ENCODE assay signal across 8 mouse cellular contexts in the genomic region with DNA sequence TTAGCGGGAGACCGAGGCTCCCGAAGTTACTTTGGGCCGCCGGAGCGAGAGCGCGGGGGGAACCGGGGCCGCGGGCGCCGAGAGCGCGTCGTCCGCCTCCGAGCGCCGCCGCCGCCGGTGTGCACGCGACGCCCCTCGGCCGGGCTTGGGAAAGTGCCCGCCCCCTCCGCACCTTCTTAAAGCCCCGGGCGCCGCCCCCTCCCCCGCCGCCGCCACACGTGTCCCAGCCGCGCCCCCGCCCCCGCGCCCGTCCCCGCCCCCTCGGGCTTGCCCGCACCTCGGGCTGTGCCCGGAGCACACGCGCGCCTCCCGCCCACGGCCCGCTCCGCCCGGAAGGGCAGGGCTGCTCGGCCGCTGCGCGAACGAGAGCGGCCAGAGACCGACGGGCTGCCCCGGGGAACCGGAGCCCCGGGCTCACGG. TPM values are rescaled to one million over a fixed set of nuclear protein-coding genes. Genes with fewer than 3 reads are reported as not detected.
A peak's percentile ranks its signal among the peaks of the same experiment; 100 is the strongest.
DNase-seq lines count a peak whose midpoint lies in the region; ATAC-seq and TF ChIP-seq lines count a peak whose summit lies in the region.

TSS of gene Reln (minus strand) at position 147 of the 420 bp plus-strand sequence.

- ATAC-seq in neural tube, embryonic 15.5 days (ENCODE audit: low FRiP score), result peak; percentile 92

- under 1% methylated on average over 42 of the region's 68 CpGs for WGBS in limb, embryonic 10.5 days
- 1% methylated on average over 43 of the region's 68 CpGs for WGBS in neural tube, embryonic 15.5 days

- no peaks in the 10 kb centered on the region for H3K36me3 ChIP-seq in ES-E14 (ENCODE audit: control insufficient read depth, insufficient read depth, low read length, poor library complexity, severe bottlenecking)
- H3K36me3 ChIP-seq in limb, embryonic 10.5 days, result no peaks in the 10 kb centered on the region
- H3K36me3 ChIP-seq in neural tube, embryonic 15.5 days, result no peaks in the 10 kb centered on the region

- no peak for TF ChIP-seq POLR2A in cortical plate, adult 2 months (IDR thresholded peaks at IDR 0.05; ENCODE audit: extremely low read depth, insufficient read depth, low read length)

- peak within 1 kb of the TSS; percentile 92 for H3K4me2 ChIP-seq in neural tube, embryonic 15.5 days

- H3K27ac ChIP-seq in ES-E14 (ENCODE audit: insufficient read depth, low read depth, low read length, poor library complexity, severe bottlenecking), result no peak within 1 kb of the TSS
- H3K27ac ChIP-seq in cortical plate, adult 2 months (ENCODE audit: insufficient read depth, low read length), result no peak within 1 kb of the TSS
- H3K27ac ChIP-seq in limb, embryonic 10.5 days, result peak within 1 kb of the TSS; percentile 78
- peak within 1 kb of the TSS; percentile 91 for H3K27ac ChIP-seq in neural tube, embryonic 15.5 days (replicated peaks)

- TF ChIP-seq CTCF in cortical plate, adult 2 months (IDR thresholded peaks at IDR 0.05; ENCODE audit: extremely low read depth, insufficient read depth, low read length), result no peak

- H3K4me1 ChIP-seq in ES-E14 (ENCODE audit: control insufficient read depth in 2 of 2, insufficient read depth in 2 of 2, low read length in 2 of 2, poor library complexity in 1 of 2), result peaks cover 0 to 3% of the 10 kb centered on the region in 2 experiments; a peak in 2 of 4 replicates
- H3K4me1 ChIP-seq in cortical plate, adult 2 months (ENCODE audit: control insufficient read depth, insufficient read depth, low read length), result no peaks in the 10 kb centered on the region
- H3K4me1 ChIP-seq in limb, embryonic 10.5 days, result peaks cover 24% of the 10 kb centered on the region
- peaks cover 36% of the 10 kb centered on the region for H3K4me1 ChIP-seq in neural tube, embryonic 15.5 days

- in situ Hi-C loops in ES-E14 (cut with MboI; ENCODE audit: low sequenced_read_pairs in 2 of 2, unreplicated experiment in 2 of 2), result no loop called here

- no peaks in the 10 kb centered on the region for H3K9me3 ChIP-seq in ES-E14 (ENCODE audit: control insufficient read depth, insufficient read depth, low read depth, low read length)
- no peaks in the 10 kb centered on the region for H3K9me3 ChIP-seq in limb, embryonic 10.5 days (replicated peaks)
- H3K9me3 ChIP-seq in neural tube, embryonic 15.5 days (replicated peaks), result no peaks in the 10 kb centered on the region

- peak; percentile 63 for DNase-seq in heart, adult 11 months
- no peak for DNase-seq in heart, adult 18-20 months
- DNase-seq in ES-E14 (ENCODE audit: low read depth, low spot score), result peak; percentile 40
- peak; percentile 10 for DNase-seq in heart, postnatal 4 days
- peak; percentile 69 for DNase-seq in limb, embryonic 10.5 days (ENCODE audit: low spot score)
- DNase-seq in urinary bladder, postnatal 14 days (ENCODE audit: low spot score), result no peak

- peak within 1 kb of the TSS; percentile 63 to 79 for H3K4me3 ChIP-seq in ES-E14 (ENCODE audit: insufficient read depth in 1 of 2, low read depth in 1 of 2, low read length in 2 of 2, poor library complexity in 1 of 2, severe bottlenecking in 1 of 2)
- peak within 1 kb of the TSS; percentile 39 for H3K4me3 ChIP-seq in cortical plate, adult 2 months (ENCODE audit: insufficient read depth, low read length)
- H3K4me3 ChIP-seq in limb, embryonic 10.5 days, result peak within 1 kb of the TSS; percentile 64
- H3K4me3 ChIP-seq in neural tube, embryonic 15.5 days (replicated peaks), result peak within 1 kb of the TSS; percentile 63

- H3K9ac ChIP-seq in ES-E14 (ENCODE audit: insufficient read depth, low read depth, low read length, poor library complexity, severe bottlenecking), result peak within 1 kb of the TSS; percentile 49
- H3K9ac ChIP-seq in neural tube, embryonic 15.5 days (replicated peaks), result peak within 1 kb of the TSS; percentile 82

- H3K27me3 ChIP-seq in limb, embryonic 10.5 days (ENCODE audit: low read depth, poor library complexity, severe bottlenecking), result peaks cover 94% of the 10 kb centered on the region
- H3K27me3 ChIP-seq in neural tube, embryonic 15.5 days (replicated peaks), result 0 out of 2 replicates have a peak, but pooled peaks cover 11% of the 10 kb centered on the region

TF ChIP-seq in ES-E14, 5 proteins besides CTCF, POLR2A, EP300 and RAD21:
- TF ChIP-seq MAFK (IDR thresholded peaks at IDR 0.05; ENCODE audit: insufficient read depth, low read depth, low read length) (no peak), ZNF384 (IDR thresholded peaks at IDR 0.05; ENCODE audit: low read depth, low read length) (no peak), ZC3H11A (IDR thresholded peaks at IDR 0.05; ENCODE audit: borderline replicate concordance, low read depth, low read length) (no peak)

RNA-seq across cellular contexts. Expression of gene Reln, which starts in this region (rescaled TPM):
- total RNA-seq in heart, adult 18-20 months (2021), result 1 to 10 TPM; 2.2 to 3.4 TPM
- 2.1 and 2.5 TPM in 2 replicates for total RNA-seq in ES-E14 (2012; rRNA removed)
- 41.4 and 45.6 TPM in 2 replicates for polyA plus RNA-seq in cortical plate, adult 2 months (2012; rRNA removed)
- total RNA-seq in heart, postnatal 4 days (2021), result 1 to 10 TPM; 5.1 to 5.6 TPM
- 0.71 and 1.2 TPM in 2 replicates for polyA plus RNA-seq in limb, embryonic 10.5 days (2016; fragmentation: Nextera tagmentation; extraction: Ambion mirVana)
- 49.9 and 50.0 TPM in 2 replicates for polyA plus RNA-seq in neural tube, embryonic 15.5 days (2015; fragmentation: Nextera tagmentation; extraction: Ambion mirVana)

Comparison
In these comparisons a context has a peak if more than half of its experiments do, and no peak if none do; other contexts are left out.
1. RNA of gene Reln (polyA plus RNA-seq): 49.9 to 50.0 TPM in neural tube, embryonic 15.5 days and 41.4 to 45.6 TPM in cortical plate, adult 2 months; 0.71 to 1.2 TPM in limb, embryonic 10.5 days; every median in the first group is over 10 times any median in the second.
2. DNase-seq: peak in heart, adult 11 months (single experiment), ES-E14 (single experiment), heart, postnatal 4 days (single experiment) and limb, embryonic 10.5 days (single experiment); none in heart, adult 18-20 months (0 of 2) and urinary bladder, postnatal 14 days (single experiment).
3. H3K27ac ChIP-seq: peak in limb, embryonic 10.5 days (single experiment) and neural tube, embryonic 15.5 days (single experiment); none in ES-E14 (single experiment) and cortical plate, adult 2 months (single experiment).
4. Peak in every context shown above with its lines, with median percentiles within 50 percentile points of each other: H3K4me3 ChIP-seq.